8 mouse cellular contexts compared by ENCODE assay signal in genomic region chr9:91378411-91379299, GRCm38 (mm10). TPM values are rescaled to one million over a fixed set of nuclear protein-coding genes. Genes with fewer than 3 reads are reported as not detected.
DNase-seq lines count a peak whose midpoint lies in the region; ATAC-seq lines count a peak whose summit lies in the region.

No protein-coding gene starts in this region.

- intact Hi-C loops in heart, postnatal 36 days (cut with DNase I) = no loop called here

- H3K27ac ChIP-seq in heart, embryonic 12.5 days (ENCODE audit: poor library complexity, severe bottlenecking) = no peak overlapping the region
- peak overlapping the region; percentile 87 for H3K27ac ChIP-seq in midbrain, embryonic 16.5 days (ENCODE audit: low read length)

- H3K27me3 ChIP-seq in heart, embryonic 12.5 days (replicated peaks) = peaks cover 93% of the 10 kb centered on the region
- H3K27me3 ChIP-seq in midbrain, embryonic 16.5 days (ENCODE audit: control insufficient read depth, insufficient read depth, low read depth, low read length) = peaks cover 31% of the 10 kb centered on the region

- H3K9me3 ChIP-seq in heart, embryonic 12.5 days (replicated peaks) = no peaks in the 10 kb centered on the region
- no peaks in the 10 kb centered on the region for H3K9me3 ChIP-seq in midbrain, embryonic 16.5 days (replicated peaks; ENCODE audit: control insufficient read depth, low read length, poor library complexity, severe bottlenecking)

- H3K4me1 ChIP-seq in heart, embryonic 12.5 days (replicated peaks) = peaks cover 15% of the 10 kb centered on the region; the same call in 1 of the 2 replicates
- H3K4me1 ChIP-seq in midbrain, embryonic 16.5 days (ENCODE audit: control insufficient read depth, insufficient read depth, low read length) = 0 out of 2 replicates have a peak, but pooled peaks cover 3% of the 10 kb centered on the region

- DNase-seq in heart, postnatal 36 days = no peak
- peak; percentile 84 for DNase-seq in cerebellum, adult 9-11 months
- no peak for DNase-seq in spleen, postnatal 14 days (ENCODE audit: low spot score in 2 of 2)
- no peak for DNase-seq in kidney, postnatal 10 days
- no peak for DNase-seq in adrenal gland, adult 18-20 months (ENCODE audit: low spot score in 2 of 2)

- H3K36me3 ChIP-seq in heart, embryonic 12.5 days = no peaks in the 10 kb centered on the region
- H3K36me3 ChIP-seq in midbrain, embryonic 16.5 days (ENCODE audit: control insufficient read depth, insufficient read depth, low read length) = no peaks in the 10 kb centered on the region

- no peak overlapping the region for H3K9ac ChIP-seq in heart, embryonic 12.5 days
- H3K9ac ChIP-seq in midbrain, embryonic 16.5 days (ENCODE audit: low read depth, low read length) = peak overlapping the region; percentile 62

- no peak for ATAC-seq in heart, embryonic 12.5 days (ENCODE audit: insufficient number of reproducible peaks, low FRiP score)
- ATAC-seq in granulocyte monocyte progenitor cell, adult 5-6 weeks (replicated peaks; ENCODE audit: poor library complexity, severe bottlenecking) = peak; percentile 17; the same call in 1 of the 2 replicates
- ATAC-seq in midbrain, embryonic 16.5 days = peak; percentile 12; the same call in 1 of the 2 replicates

- peak overlapping the region; percentile 13 for H3K4me2 ChIP-seq in heart, embryonic 12.5 days
- peak overlapping the region; percentile 58 for H3K4me2 ChIP-seq in midbrain, embryonic 16.5 days (ENCODE audit: low read length)

- under 1% methylated on average over 48 of the region's 48 CpGs for WGBS in heart, embryonic 12.5 days
- 2% methylated on average over 48 of the region's 48 CpGs for WGBS in midbrain, embryonic 16.5 days

- H3K4me3 ChIP-seq in heart, embryonic 12.5 days = peak overlapping the region; percentile 15
- peak overlapping the region; percentile 25 for H3K4me3 ChIP-seq in midbrain, embryonic 16.5 days (ENCODE audit: low read depth, low read length)

RNA-seq across cellular contexts. Expression of gene Zic1, which starts 13.0 kb away (rescaled TPM):
- polyA plus RNA-seq in heart, embryonic 12.5 days (2016; fragmentation: Nextera tagmentation; extraction: Ambion mirVana) = 0.08 TPM in 1 of 2 replicates, not detected in the other
- total RNA-seq in heart, postnatal 36 days (2021) = under 1 TPM in 1 of 2 experiments, not detected in 1; 0.61 TPM
- not detected in 2 replicates for total RNA-seq in granulocyte monocyte progenitor cell, adult 5-6 weeks (2014; fragmentation: Nextera tagmentation)
- not detected in 2 replicates for total RNA-seq in granulocyte monocyte progenitor cell, adult 5-6 weeks (2017)
- polyA plus RNA-seq in midbrain, embryonic 16.5 days (2015; fragmentation: Nextera tagmentation; extraction: Ambion mirVana) = 9.1 and 20.6 TPM in 2 replicates
- total RNA-seq in adrenal gland, adult 18-20 months (2021) = not detected

RNA-seq across cellular contexts. Expression of gene Zic4, which starts 16.4 kb away (rescaled TPM):
- polyA plus RNA-seq in heart, embryonic 12.5 days (2016; fragmentation: Nextera tagmentation; extraction: Ambion mirVana) = 0.27 TPM in 1 of 2 replicates, not detected in the other
- total RNA-seq in heart, postnatal 36 days (2021) = not detected
- not detected in 2 replicates for total RNA-seq in granulocyte monocyte progenitor cell, adult 5-6 weeks (2014; fragmentation: Nextera tagmentation)
- total RNA-seq in granulocyte monocyte progenitor cell, adult 5-6 weeks (2017) = not detected in 2 replicates
- 55.8 and 154 TPM in 2 replicates for polyA plus RNA-seq in midbrain, embryonic 16.5 days (2015; fragmentation: Nextera tagmentation; extraction: Ambion mirVana)
- total RNA-seq in adrenal gland, adult 18-20 months (2021) = not detected
